Mouse (Mus musculus) lung, embryonic 16.5 days (tissue): ENCODE measurements at regions not wholly inside any gene's neighbourhood (a gene's known extent, or its start where the extent isn't known, plus 50 kb on each side); places are given as distances from the start of the nearest gene placed in this dataset.
"Not testable (repeated sequence)": the region's sequence is repeated elsewhere in the genome, so short reads cannot be mapped to it uniquely, and the experiment has no call there.

Source experiments
- ATAC-seq: fragments of 200-750 bp; cut with Nextera tagmentation; 2 replicates; pipeline ENCODE4 v1.8.0; 2017; ENCODE audit warnings: low read depth, mild to moderate bottlenecking, moderate library complexity
- H3K27ac ChIP-seq: fragments of 300-500 bp; sonication (generic); 2 replicates; pipeline ENCODE4 v1.5.1; 2014; ENCODE audit warnings: mild to moderate bottlenecking, control low read depth, low read length
- H3K27me3 ChIP-seq: fragments of 300-500 bp; sonication (generic); 2 replicates; pipeline ENCODE4 v1.6.1; 2014; ENCODE audit warnings: low read depth, low read length, mixed read lengths; ENCODE audit not compliant: control insufficient read depth, insufficient read depth
- H3K36me3 ChIP-seq: fragments of 300-500 bp; sonication (generic); 2 replicates; pipeline ENCODE4 v1.6.1; 2014; ENCODE audit warnings: low read length; ENCODE audit not compliant: control insufficient read depth, insufficient read depth
- H3K4me1 ChIP-seq: fragments of 300-500 bp; sonication (generic); replicated peaks from 2 replicates; pipeline ENCODE4 v1.6.1; 2014; ENCODE audit warnings: low read length, mixed read lengths; ENCODE audit not compliant: control insufficient read depth, insufficient read depth
- H3K4me2 ChIP-seq: fragments of 300-500 bp; sonication (generic); 2 replicates; pipeline ENCODE4 v1.6.1; 2014; ENCODE audit warnings: low read depth, low read length, control low read depth
- H3K4me3 ChIP-seq: fragments of 300-500 bp; sonication (generic); 2 replicates; pipeline ENCODE4 v1.5.1; 2014; ENCODE audit warnings: mild to moderate bottlenecking, low read length, control low read depth
- H3K9ac ChIP-seq: fragments of 300-500 bp; sonication (generic); 2 replicates; pipeline ENCODE4 v1.6.1; 2014; ENCODE audit warnings: low read length, control low read depth
- H3K9me3 ChIP-seq: fragments of 300-500 bp; sonication (generic); 2 replicates; pipeline ENCODE4 v1.6.1; 2016; ENCODE audit warnings: low read length; ENCODE audit not compliant: control insufficient read depth
- WGBS: fragments of 180-500 bp; shearing (Covaris S2); extraction: QIAGEN DNeasy Blood & Tissue Kit; methylation state at CpG from one replicate; pipeline ENCODE4 v1.1.7; 2014; 5-methylcytosine and 5-hydroxymethylcytosine counted together

DNA sequence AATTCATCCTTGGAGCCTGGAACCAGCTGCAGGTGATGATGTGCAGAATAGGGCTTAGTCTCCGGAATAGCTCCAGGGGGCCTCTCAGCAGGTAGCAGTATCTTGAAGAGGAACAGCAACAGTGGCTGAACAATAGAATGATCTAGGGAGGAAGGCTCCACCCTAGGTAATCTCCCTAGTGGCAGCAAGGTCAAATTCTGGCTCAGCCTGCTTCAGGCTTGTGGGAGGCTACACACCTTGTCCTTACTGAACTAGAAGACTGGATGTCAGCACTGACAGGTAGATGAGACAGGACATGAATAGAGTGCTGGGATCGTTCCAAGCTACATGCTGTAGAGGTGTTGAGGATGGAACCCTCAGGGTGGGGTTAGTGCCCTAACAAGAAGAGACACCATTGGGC, 80.8 kb upstream of the Pdk4 start:
- not testable (repeated sequence) for H3K4me1 ChIP-seq, H3K9me3 ChIP-seq, H3K4me2 ChIP-seq, H3K27me3 ChIP-seq, H3K27ac ChIP-seq, H3K4me3 ChIP-seq, ATAC-seq, H3K36me3 ChIP-seq, H3K9ac ChIP-seq
- 84% methylated on average over 2 of the region's 2 CpGs for WGBS

DNA sequence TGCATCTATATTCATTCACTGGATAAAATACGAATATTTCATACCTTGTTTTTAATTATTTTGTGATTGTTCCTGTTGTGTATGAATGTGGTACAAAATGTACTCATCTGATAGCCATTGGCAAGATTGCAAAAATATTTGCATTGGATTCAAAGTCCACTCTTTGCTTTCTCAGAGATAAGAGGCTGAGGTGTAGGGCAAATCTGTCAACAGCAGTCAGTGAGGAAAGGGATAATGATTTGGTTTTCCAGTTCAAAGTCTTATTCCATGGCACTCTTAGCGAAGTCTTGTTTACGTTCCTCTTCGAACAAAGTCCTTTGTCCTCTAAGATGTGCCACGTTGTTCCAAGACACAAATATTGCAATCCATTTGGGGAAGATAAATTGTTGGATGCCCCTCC, 70.5 kb upstream of the Pdk4 start:
- H3K9ac ChIP-seq = no peak overlapping the region
- H3K9me3 ChIP-seq = no peaks in the 10 kb centered on the region
- H3K4me1 ChIP-seq = no peaks in the 10 kb centered on the region
- no peak overlapping the region for H3K27ac ChIP-seq
- H3K4me3 ChIP-seq = no peak overlapping the region
- no peak for ATAC-seq
- 24% methylated on average over 5 of the region's 5 CpGs for WGBS
- H3K36me3 ChIP-seq = no peaks in the 10 kb centered on the region
- no peak overlapping the region for H3K4me2 ChIP-seq
- no peaks in the 10 kb centered on the region for H3K27me3 ChIP-seq

DNA sequence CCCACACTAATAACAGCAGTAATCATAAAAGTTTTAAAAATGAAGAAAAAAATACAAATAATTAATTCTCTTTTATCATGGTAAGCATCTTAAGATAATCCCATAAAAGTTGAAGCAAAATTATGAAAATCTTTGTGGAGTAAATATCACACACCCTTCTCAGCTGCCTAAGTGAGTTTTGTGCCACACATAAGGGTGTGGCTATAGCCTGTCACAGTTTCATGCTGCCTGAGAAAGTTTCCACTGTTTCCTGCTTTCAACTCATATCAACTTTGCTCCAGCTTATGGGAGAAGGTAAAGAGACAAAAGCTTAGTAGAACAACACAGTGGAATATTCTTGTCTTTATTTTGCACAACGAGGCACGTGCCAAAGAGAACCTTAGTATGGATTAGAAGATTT, 68.9 kb upstream of the Pdk4 start:
- no peak overlapping the region for H3K4me3 ChIP-seq
- no peak overlapping the region for H3K27ac ChIP-seq
- no peak for ATAC-seq
- no peaks in the 10 kb centered on the region for H3K9me3 ChIP-seq
- WGBS = 79% methylated on average over 2 of the region's 2 CpGs
- no peak overlapping the region for H3K4me2 ChIP-seq
- H3K27me3 ChIP-seq = no peaks in the 10 kb centered on the region
- H3K9ac ChIP-seq = no peak overlapping the region
- H3K4me1 ChIP-seq = no peaks in the 10 kb centered on the region
- no peaks in the 10 kb centered on the region for H3K36me3 ChIP-seq

DNA sequence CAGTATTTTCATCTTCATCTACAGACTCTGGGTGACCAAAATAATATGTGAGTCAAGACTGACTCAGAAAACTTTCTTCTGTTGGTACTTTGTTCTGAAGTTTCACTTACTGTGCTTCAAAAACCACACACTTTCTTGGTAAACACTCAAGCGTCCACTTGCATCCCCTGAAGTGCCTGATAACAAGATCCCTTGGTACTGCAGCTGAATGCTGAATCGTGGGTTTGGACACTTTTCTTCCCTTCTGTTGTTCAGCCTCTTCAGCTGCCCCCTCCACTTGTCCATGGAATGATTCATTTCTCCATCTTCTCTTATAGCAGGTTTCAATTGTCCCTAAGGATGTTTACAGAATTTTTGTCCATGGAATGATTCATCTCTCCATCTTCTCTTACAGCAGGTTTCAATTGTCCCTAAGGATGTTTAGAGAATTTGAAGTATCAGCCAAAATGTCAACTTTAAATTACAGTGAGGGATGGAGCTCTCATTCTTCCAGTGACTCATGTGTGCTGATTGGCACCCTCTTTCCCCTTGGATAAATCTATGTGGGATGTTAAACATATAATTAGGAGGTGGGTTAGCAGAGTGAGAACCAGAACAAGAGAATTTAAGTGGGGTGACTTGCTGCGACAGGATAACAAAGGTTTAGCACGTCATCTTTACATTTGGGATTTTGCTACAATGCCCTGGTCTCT, 57.7 kb upstream of the Pdk4 start:
- Histone ChIP-seq H3K9me3 (no peaks in the 10 kb centered on the region), H3K27me3 (no peaks in the 10 kb centered on the region), H3K9ac (no peak overlapping the region), H3K4me3 (no peak overlapping the region), H3K4me2 (no peak overlapping the region), H3K4me1 (no peaks in the 10 kb centered on the region), H3K27ac (no peak overlapping the region), H3K36me3 (no peaks in the 10 kb centered on the region)
- WGBS = 42% methylated on average over 4 of the region's 4 CpGs
- peak; percentile 67 for ATAC-seq

- Histone ChIP-seq H3K4me1 (no peaks in the 10 kb centered on the region), H3K9ac (no peak overlapping the region), H3K9me3 (no peaks in the 10 kb centered on the region), H3K27me3 (no peaks in the 10 kb centered on the region), H3K4me3 (no peak overlapping the region), H3K27ac (no peak overlapping the region), H3K4me2 (no peak overlapping the region), H3K36me3 (no peaks in the 10 kb centered on the region)
- WGBS = 55% methylated on average over 1 of the region's 1 CpGs
- ATAC-seq = no peak
Measured at GRCm38 (mm10) chr6:5550067-5550466, 54.0 kb upstream of the Pdk4 start.
